Mouse (Mus musculus): ENCODE results near the gene Tmem88b. TPM values are rescaled to one million over a fixed set of nuclear protein-coding genes. Genes with fewer than 3 reads are reported as not detected.

Gene Tmem88b
- polyA plus RNA-seq, 1 experiment from 2014 or later: 0.58 TPM

GRCm38 (mm10) chr4:155785246-155785645 lies 428 bp downstream of the Tmem88b start:
- no peak overlapping the region for H3K9ac ChIP-seq
- H3K36me3 ChIP-seq: no peaks in the 10 kb centered on the region
- WGBS: 80% methylated on average over 10 of the region's 10 CpGs
- ATAC-seq (ENCODE audit: low FRiP score): no peak
- no peaks in the 10 kb centered on the region for H3K9me3 ChIP-seq (replicated peaks)
- H3K27ac ChIP-seq: no peak overlapping the region
- H3K4me1 ChIP-seq: peaks cover 12% of the 10 kb centered on the region
- no peaks in the 10 kb centered on the region for H3K27me3 ChIP-seq
- no peak overlapping the region for H3K4me3 ChIP-seq
- peak overlapping the region; percentile 77; the same call in 1 of the 2 replicates for H3K4me2 ChIP-seq (replicated peaks)

GRCm38 (mm10) chr4:155784081-155784701 lies 1.5 kb downstream of the Tmem88b start:
- Histone ChIP-seq H3K9ac (peak overlapping the region; percentile 82), H3K4me2 (replicated peaks) (peak overlapping the region; percentile 77), H3K36me3 (no peaks in the 10 kb centered on the region), H3K4me1 (peaks cover 12% of the 10 kb centered on the region), H3K9me3 (replicated peaks) (no peaks in the 10 kb centered on the region), H3K27me3 (no peaks in the 10 kb centered on the region), H3K4me3 (peak overlapping the region; percentile 62), H3K27ac (peak overlapping the region; percentile 79)
- ATAC-seq (ENCODE audit: low FRiP score): peak; percentile 89
- WGBS: under 1% methylated on average over 51 of the region's 52 CpGs

GRCm38 (mm10) chr4:155783486-155784080 lies 2.1 kb downstream of the Tmem88b start:
- Histone ChIP-seq H3K27ac (peak overlapping the region; percentile 79), H3K27me3 (no peaks in the 10 kb centered on the region), H3K4me2 (replicated peaks) (peak overlapping the region; percentile 77), H3K36me3 (no peaks in the 10 kb centered on the region), H3K9ac (peak overlapping the region; percentile 82), H3K9me3 (replicated peaks) (no peaks in the 10 kb centered on the region), H3K4me1 (peaks cover 12% of the 10 kb centered on the region), H3K4me3 (peak overlapping the region; percentile 62)
- peak; percentile 50 for ATAC-seq (ENCODE audit: low FRiP score)
- WGBS: 45% methylated on average over 16 of the region's 16 CpGs

GRCm38 (mm10) chr4:155780895-155781294 lies 4.8 kb downstream of the Tmem88b start:
- Histone ChIP-seq H3K4me1 (peaks cover 16% of the 10 kb centered on the region), H3K9me3 (replicated peaks) (no peaks in the 10 kb centered on the region), H3K36me3 (no peaks in the 10 kb centered on the region), H3K27ac (no peak overlapping the region; the same call in 1 of the 2 replicates), H3K9ac (no peak overlapping the region), H3K27me3 (peaks cover 1% of the 10 kb centered on the region), H3K4me2 (replicated peaks) (no peak overlapping the region), H3K4me3 (no peak overlapping the region)
- WGBS: 27% methylated on average over 6 of the region's 6 CpGs
- no peak for ATAC-seq (ENCODE audit: low FRiP score)

DNA sequence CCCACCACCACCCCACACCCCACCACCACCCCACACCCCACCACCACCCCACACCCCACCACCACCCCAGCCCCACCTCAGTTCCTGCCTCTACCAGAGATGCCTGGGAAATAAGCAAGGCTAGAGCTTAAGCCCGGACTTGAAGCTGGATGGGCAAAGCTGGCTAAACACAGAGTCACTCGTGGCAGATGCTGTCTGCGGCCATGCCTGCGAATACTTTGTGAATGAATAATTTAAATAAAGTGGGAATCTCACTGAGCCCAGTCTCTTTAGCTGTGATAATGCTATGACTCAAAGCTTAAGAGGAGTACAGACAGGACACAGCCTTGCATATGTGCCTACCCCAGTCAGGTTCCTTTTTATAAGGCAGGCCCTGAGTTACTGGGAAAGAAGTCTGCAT lies 6.2 kb downstream of the Tmem88b start:
- ATAC-seq (ENCODE audit: low FRiP score): no peak
- no peak overlapping the region for H3K4me3 ChIP-seq
- no peak overlapping the region for H3K27ac ChIP-seq
- no peaks in the 10 kb centered on the region for H3K9me3 ChIP-seq (replicated peaks)
- H3K4me2 ChIP-seq (replicated peaks): no peak overlapping the region
- 77% methylated on average over 4 of the region's 4 CpGs for WGBS
- H3K36me3 ChIP-seq: no peaks in the 10 kb centered on the region
- peaks cover 15% of the 10 kb centered on the region for H3K27me3 ChIP-seq
- peaks cover 21% of the 10 kb centered on the region for H3K4me1 ChIP-seq
- H3K9ac ChIP-seq: no peak overlapping the region

DNA sequence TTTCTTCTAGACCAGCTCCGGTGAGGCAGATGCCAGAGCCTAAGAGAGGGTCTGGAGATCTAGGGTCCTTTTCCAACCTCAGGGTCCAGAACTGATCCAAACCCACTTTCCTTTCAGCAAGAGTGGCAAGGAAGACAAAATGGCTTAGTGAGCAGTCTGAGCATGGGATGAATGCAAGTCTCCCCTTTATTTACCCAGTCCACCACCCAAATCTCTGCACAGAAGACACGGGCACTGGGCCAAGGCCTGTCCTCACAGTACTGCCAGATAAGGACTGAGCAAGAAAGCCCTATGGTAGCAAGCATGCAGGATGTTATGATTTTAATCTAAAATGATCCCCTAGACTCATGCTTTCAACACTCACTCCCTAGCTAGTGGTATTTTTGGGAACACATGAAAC lies 7.9 kb downstream of the Tmem88b start:
- Histone ChIP-seq H3K9ac (no peak overlapping the region), H3K27ac (no peak overlapping the region), H3K4me1 (peaks cover 22% of the 10 kb centered on the region), H3K27me3 (peaks cover 30% of the 10 kb centered on the region), H3K36me3 (no peaks in the 10 kb centered on the region), H3K4me3 (no peak overlapping the region), H3K9me3 (replicated peaks) (no peaks in the 10 kb centered on the region), H3K4me2 (replicated peaks) (no peak overlapping the region)
- WGBS: 77% methylated on average over 2 of the region's 2 CpGs
- no peak for ATAC-seq (ENCODE audit: low FRiP score)

DNA sequence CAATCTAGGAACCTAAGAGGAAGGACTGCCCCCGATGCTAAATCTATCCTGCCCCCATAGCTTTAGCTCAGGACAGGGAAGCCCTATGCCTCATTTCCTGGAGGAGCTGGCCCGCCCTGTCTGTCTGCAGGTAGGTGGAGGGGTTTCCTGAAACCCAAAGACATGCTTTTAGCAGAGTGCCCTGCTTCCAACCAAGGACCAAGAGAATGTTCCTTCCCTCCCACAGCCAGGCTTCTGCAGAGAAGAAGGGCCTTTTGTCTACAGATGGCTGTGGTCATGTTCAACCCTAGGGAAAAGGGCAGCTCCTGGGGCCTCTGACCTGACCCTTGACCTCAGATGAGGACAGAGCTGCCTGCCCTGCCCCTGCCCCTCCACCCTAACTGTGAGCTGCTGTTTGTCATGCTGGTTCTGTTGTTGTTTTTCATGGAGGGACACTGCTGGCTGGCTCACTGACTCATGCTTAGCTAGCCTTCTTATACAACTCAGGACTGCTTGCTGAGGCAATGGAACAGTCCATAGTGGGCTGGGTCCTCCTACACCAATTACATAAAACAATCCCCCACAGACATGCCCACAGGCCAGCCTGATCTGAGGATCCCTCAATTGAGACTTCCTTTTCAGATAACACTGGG lies 8.9 kb downstream of the Tmem88b start:
- H3K9ac ChIP-seq: no peak overlapping the region
- peaks cover 40% of the 10 kb centered on the region for H3K27me3 ChIP-seq
- no peaks in the 10 kb centered on the region for H3K36me3 ChIP-seq
- no peak overlapping the region for H3K4me3 ChIP-seq
- no peaks in the 10 kb centered on the region for H3K9me3 ChIP-seq (replicated peaks)
- H3K27ac ChIP-seq: no peak overlapping the region
- H3K4me2 ChIP-seq (replicated peaks): no peak overlapping the region
- WGBS: 22% methylated on average over 2 of the region's 2 CpGs
- peaks cover 22% of the 10 kb centered on the region for H3K4me1 ChIP-seq
- ATAC-seq (ENCODE audit: low FRiP score): no peak

GRCm38 (mm10) chr4:155775855-155776254 lies 9.8 kb downstream of the Tmem88b start:
- no peaks in the 10 kb centered on the region for H3K36me3 ChIP-seq
- ATAC-seq (ENCODE audit: low FRiP score): no peak
- H3K4me3 ChIP-seq: no peak overlapping the region
- H3K4me2 ChIP-seq (replicated peaks): no peak overlapping the region
- no peaks in the 10 kb centered on the region for H3K9me3 ChIP-seq (replicated peaks)
- 77% methylated on average over 3 of the region's 3 CpGs for WGBS
- H3K27ac ChIP-seq: no peak overlapping the region
- H3K27me3 ChIP-seq: peaks cover 50% of the 10 kb centered on the region
- H3K9ac ChIP-seq: no peak overlapping the region
- H3K4me1 ChIP-seq: peaks cover 22% of the 10 kb centered on the region

- 59% methylated on average over 9 of the region's 9 CpGs for WGBS
Observed at GRCm38 (mm10) chr4:155774971-155775740, 10.5 kb downstream of the Tmem88b start.

GRCm38 (mm10) chr4:155774280-155774754 lies 11.4 kb downstream of the Tmem88b start, which contains the start of gene Vwa1:
Gene Vwa1, minus strand, starts transcription at chr4:155774698.
- no peaks in the 10 kb centered on the region for H3K36me3 ChIP-seq
- 3% methylated on average over 35 of the region's 35 CpGs for WGBS
- peak; percentile 60 for ATAC-seq (ENCODE audit: low FRiP score)
- H3K4me2 ChIP-seq (replicated peaks): peak within 1 kb of the TSS; percentile 64
- H3K4me3 ChIP-seq: peak within 1 kb of the TSS; percentile 35
- peaks cover 35% of the 10 kb centered on the region for H3K4me1 ChIP-seq
- peaks cover 54% of the 10 kb centered on the region for H3K27me3 ChIP-seq
- no peak within 1 kb of the TSS for H3K27ac ChIP-seq
- H3K9me3 ChIP-seq (replicated peaks): no peaks in the 10 kb centered on the region
- H3K9ac ChIP-seq: peak within 1 kb of the TSS; percentile 41

More at GRCm38 (mm10) chr4:155774971-155775740, 10.5 kb downstream of the Tmem88b start:
- H3K27ac ChIP-seq: no peak overlapping the region
- peaks cover 27% of the 10 kb centered on the region for H3K4me1 ChIP-seq
- H3K4me3 ChIP-seq: peak overlapping the region; percentile 35
- no peaks in the 10 kb centered on the region for H3K9me3 ChIP-seq (replicated peaks)
- H3K27me3 ChIP-seq: peaks cover 54% of the 10 kb centered on the region
- no peak for ATAC-seq (ENCODE audit: low FRiP score)
- H3K36me3 ChIP-seq: no peaks in the 10 kb centered on the region
- peak overlapping the region; percentile 41; the same call in 1 of the 2 replicates for H3K9ac ChIP-seq
- H3K4me2 ChIP-seq (replicated peaks): peak overlapping the region; percentile 64

DNA sequence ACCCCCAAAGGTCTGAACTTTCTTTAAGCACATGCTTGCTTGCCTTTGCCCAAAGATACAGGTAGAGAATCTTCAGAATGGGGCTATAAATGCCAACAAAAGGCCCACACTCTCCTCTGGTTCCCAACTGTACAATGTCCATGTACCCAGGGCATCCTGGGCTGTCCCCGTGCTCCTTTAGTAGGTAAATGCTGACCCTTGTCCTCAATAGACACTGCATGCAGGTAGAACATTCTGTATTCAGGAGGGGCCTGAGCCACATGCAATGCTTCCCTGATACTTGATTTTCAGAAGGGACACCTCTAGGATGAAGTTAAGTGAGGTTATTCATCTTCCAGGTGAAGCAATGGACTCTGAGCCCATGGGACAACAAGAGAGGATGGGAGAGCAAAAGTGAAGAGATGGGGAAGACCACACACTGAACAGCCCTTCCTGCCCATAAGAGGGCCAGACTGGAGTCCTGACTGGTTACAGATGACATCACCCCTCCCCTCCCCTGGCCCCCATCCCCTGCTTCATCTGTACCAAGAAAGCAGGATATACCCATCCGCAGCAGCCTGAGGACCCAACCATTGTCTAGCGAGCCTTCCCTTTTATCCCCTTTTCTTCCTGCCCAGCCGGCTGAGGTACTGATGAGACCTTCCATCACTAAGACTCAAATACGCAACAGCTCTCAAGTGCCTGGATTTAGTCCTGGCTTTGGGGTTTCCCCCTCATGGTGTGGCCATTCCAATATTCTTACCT lies 12.2 kb downstream of the Tmem88b start:
- Histone ChIP-seq H3K27ac (no peak overlapping the region), H3K36me3 (no peaks in the 10 kb centered on the region), H3K9ac (no peak overlapping the region), H3K4me2 (replicated peaks) (peak overlapping the region; percentile 64), H3K9me3 (replicated peaks) (no peaks in the 10 kb centered on the region), H3K4me3 (peak overlapping the region; percentile 35; the same call in 1 of the 2 replicates), H3K27me3 (peaks cover 54% of the 10 kb centered on the region), H3K4me1 (peaks cover 36% of the 10 kb centered on the region)
- ATAC-seq (ENCODE audit: low FRiP score): no peak
- 46% methylated on average over 4 of the region's 5 CpGs for WGBS

Measured in hindbrain, embryonic 12.5 days (tissue).